Mouse (Mus musculus) cortical plate, adult 2 months (tissue): ENCODE measurements at regions not wholly inside any gene's neighbourhood (a gene's known extent, or its start where the extent isn't known, plus 50 kb on each side); places are given as distances from the start of the nearest gene placed in this dataset.

ENCODE experiments used
- CTCF ChIP-seq: fragments of 200-500 bp; IDR thresholded peaks from 2 replicates; pipeline ENCODE4 v1.5.1; 2011; ENCODE audit warnings: mild to moderate bottlenecking, control low read depth, low read length; ENCODE audit not compliant: insufficient read depth; ENCODE audit errors: extremely low read depth
- POLR2A ChIP-seq: fragments of 200-500 bp; IDR thresholded peaks from 2 replicates; pipeline ENCODE4 v1.6.1; 2011; ENCODE audit warnings: mild to moderate bottlenecking, low read length, control low read depth; ENCODE audit not compliant: insufficient read depth; ENCODE audit errors: extremely low read depth

DNA sequence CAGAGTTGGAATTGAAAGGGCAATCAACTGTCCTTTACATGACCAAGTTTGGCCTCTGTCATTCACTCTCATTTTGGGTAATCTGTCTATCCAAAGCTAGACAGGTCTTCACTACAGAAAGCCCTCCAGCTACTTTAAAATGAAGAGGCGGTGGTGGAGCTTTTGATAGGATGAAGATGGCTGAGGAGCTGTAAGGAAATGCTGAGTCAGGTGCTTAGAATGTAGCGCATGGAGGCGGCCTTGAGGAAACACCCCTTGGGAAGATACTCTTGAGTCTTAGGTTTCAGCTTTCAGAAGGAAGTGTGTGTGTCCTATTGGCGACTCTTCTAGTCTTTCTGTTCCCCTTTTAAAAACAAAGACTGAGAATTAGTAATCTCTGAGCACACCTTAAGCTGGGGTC lies 214.4 kb upstream of the Osr1 start:
- TF ChIP-seq POLR2A: no peak
- no peak for TF ChIP-seq CTCF
